Mouse (Mus musculus): ENCODE results near the gene Ccnd1. TPM values are rescaled to one million over a fixed set of nuclear protein-coding genes. Genes with fewer than 3 reads are reported as not detected.

Gene Ccnd1
- polyA plus RNA-seq, 1 experiment, result 12.9 TPM

DNA sequence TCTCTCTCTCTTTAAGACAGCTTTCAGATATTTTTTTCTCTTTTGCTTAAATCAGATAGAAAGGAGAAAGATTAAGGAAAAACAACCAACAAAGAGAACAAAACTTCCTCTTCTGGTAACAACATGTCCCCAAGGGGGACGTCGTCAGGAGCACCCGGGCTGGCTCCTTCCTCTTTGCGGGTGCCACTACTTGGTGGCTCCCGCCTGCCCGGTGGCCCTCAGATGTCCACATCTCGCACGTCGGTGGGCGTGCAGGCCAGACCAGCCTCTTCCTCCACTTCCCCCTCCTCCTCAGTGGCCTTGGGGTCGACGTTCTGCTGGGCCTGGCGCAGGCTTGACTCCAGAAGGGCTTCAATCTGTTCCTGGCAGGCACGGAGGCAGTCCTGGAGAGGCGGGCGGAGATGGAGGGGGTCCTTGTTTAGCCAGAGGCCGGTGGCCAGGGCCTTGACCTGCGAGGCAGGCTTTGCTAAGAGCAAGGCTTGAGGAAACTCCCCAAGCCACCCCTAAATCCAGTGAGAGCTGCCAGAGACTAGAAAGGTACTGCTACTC, 7.3 kb downstream of the Ccnd1 start:
- TF ChIP-seq GATA1 (IDR thresholded peaks at IDR 0.05; ENCODE audit: borderline replicate concordance, low read length) (no peak), FLI1 (IDR thresholded peaks at IDR 0.05; ENCODE audit: low read length) (no peak)
- H3K9me3 ChIP-seq, result no peaks in the 10 kb centered on the region
- no peak overlapping the region for H3K4me3 ChIP-seq (replicated peaks)
- peaks cover 26% of the 10 kb centered on the region for H3K27me3 ChIP-seq (replicated peaks)
- peaks cover 26% of the 10 kb centered on the region for H3K4me1 ChIP-seq
- H3K36me3 ChIP-seq (replicated peaks; ENCODE audit: low read length), result peaks cover 88% of the 10 kb centered on the region

DNA sequence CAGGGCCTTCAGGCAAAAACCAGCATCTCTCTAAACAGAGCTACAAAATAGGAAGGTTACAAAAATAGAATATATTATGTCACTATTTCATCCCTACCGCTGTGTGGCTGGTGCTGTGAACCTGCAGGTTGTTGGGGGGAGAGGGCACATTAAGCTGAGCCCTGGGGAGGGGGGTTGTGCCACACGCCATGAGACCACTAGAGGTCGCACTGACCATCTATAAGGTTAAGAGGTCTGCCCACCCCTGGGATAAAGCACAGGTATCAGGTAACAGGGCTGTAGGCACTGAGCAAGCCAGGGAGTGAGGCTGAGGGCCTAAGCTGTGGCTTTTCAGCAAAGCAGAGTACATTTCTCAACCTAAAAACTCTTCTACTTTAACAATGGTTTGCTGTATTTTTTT, 7.9 kb downstream of the Ccnd1 start:
- peaks cover 22% of the 10 kb centered on the region for H3K27me3 ChIP-seq (replicated peaks)
- peaks cover 90% of the 10 kb centered on the region for H3K36me3 ChIP-seq (replicated peaks; ENCODE audit: low read length)
- no peak overlapping the region for H3K4me3 ChIP-seq (replicated peaks)
- TF ChIP-seq GATA1 (IDR thresholded peaks at IDR 0.05; ENCODE audit: borderline replicate concordance, low read length), result no peak
- no peak for TF ChIP-seq FLI1 (IDR thresholded peaks at IDR 0.05; ENCODE audit: low read length)
- peaks cover 22% of the 10 kb centered on the region for H3K4me1 ChIP-seq
- H3K9me3 ChIP-seq, result no peaks in the 10 kb centered on the region

DNA sequence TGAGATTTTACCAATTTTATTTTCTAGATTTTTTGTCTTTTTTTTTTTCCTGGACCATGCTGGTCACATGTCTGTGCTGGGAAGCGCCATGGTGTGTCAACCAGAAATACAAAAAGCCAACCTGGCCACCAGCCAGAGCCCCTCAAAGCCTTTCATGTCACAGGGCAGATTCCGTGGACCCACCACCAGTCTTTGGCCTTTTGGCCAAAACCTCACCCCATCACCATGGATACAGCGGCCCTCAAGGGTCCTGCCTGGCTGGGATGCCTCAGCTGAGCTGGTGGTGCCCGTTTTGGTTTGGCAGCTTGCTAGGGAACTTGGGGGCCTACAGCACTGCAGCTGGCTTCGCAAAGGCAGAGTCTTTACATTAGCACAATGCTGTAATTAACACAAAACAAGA, 9.8 kb downstream of the Ccnd1 start:
- Histone ChIP-seq H3K36me3 (replicated peaks; ENCODE audit: low read length) (peaks cover 80% of the 10 kb centered on the region), H3K4me3 (replicated peaks) (no peak overlapping the region), H3K27me3 (replicated peaks) (peaks cover 12% of the 10 kb centered on the region), H3K4me1 (peaks cover 13% of the 10 kb centered on the region), H3K9me3 (no peaks in the 10 kb centered on the region)
- TF ChIP-seq FLI1 (IDR thresholded peaks at IDR 0.05; ENCODE audit: low read length), result no peak
- TF ChIP-seq GATA1 (IDR thresholded peaks at IDR 0.05; ENCODE audit: borderline replicate concordance, low read length), result no peak

DNA sequence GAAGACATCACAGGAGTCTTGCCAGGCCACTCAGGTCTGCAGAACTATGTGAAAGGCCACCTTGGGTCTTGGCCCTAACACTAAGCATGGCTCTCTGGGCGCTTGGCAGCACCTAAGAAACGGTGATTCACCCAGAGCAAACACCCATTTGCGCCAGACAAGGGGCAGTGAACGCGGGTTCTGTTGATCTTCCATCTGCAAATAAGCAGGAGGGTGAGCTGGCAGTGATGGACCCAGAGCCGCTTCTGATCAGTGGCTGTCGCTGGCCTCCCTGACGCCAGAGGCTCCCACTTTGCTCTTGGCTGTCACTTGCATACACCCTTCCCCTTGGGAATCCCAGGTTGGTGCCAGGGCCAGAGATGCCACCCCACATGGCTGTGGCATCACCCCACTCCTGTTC, 10.2 kb downstream of the Ccnd1 start:
- no peak overlapping the region for H3K4me3 ChIP-seq (replicated peaks)
- H3K4me1 ChIP-seq, result peaks cover 13% of the 10 kb centered on the region
- TF ChIP-seq FLI1 (IDR thresholded peaks at IDR 0.05; ENCODE audit: low read length) (no peak), GATA1 (IDR thresholded peaks at IDR 0.05; ENCODE audit: borderline replicate concordance, low read length) (no peak)
- H3K36me3 ChIP-seq (replicated peaks; ENCODE audit: low read length), result peaks cover 80% of the 10 kb centered on the region
- H3K27me3 ChIP-seq (replicated peaks), result peaks cover 9% of the 10 kb centered on the region
- no peaks in the 10 kb centered on the region for H3K9me3 ChIP-seq

DNA sequence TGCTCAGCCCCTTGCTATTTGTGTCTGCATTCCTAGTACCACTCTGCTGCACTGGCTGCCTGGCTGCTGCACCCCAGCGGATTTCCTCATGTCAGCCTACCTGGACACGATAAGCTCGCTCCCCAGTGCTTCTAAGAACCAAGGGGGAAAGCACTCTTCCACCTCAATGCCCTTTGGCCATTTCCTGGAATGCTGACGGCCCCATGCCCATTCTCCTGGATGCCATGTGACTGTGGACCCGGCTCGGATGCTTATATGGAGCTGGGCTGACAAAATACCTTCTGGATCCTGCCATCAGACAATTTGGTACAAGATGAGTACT, 10.9 kb downstream of the Ccnd1 start:
- Histone ChIP-seq H3K4me3 (replicated peaks) (no peak overlapping the region), H3K9me3 (no peaks in the 10 kb centered on the region), H3K4me1 (peaks cover 13% of the 10 kb centered on the region), H3K36me3 (replicated peaks; ENCODE audit: low read length) (peaks cover 80% of the 10 kb centered on the region), H3K27me3 (replicated peaks) (peaks cover 5% of the 10 kb centered on the region)
- TF ChIP-seq FLI1 (IDR thresholded peaks at IDR 0.05; ENCODE audit: low read length), result no peak
- TF ChIP-seq GATA1 (IDR thresholded peaks at IDR 0.05; ENCODE audit: borderline replicate concordance, low read length), result no peak

DNA sequence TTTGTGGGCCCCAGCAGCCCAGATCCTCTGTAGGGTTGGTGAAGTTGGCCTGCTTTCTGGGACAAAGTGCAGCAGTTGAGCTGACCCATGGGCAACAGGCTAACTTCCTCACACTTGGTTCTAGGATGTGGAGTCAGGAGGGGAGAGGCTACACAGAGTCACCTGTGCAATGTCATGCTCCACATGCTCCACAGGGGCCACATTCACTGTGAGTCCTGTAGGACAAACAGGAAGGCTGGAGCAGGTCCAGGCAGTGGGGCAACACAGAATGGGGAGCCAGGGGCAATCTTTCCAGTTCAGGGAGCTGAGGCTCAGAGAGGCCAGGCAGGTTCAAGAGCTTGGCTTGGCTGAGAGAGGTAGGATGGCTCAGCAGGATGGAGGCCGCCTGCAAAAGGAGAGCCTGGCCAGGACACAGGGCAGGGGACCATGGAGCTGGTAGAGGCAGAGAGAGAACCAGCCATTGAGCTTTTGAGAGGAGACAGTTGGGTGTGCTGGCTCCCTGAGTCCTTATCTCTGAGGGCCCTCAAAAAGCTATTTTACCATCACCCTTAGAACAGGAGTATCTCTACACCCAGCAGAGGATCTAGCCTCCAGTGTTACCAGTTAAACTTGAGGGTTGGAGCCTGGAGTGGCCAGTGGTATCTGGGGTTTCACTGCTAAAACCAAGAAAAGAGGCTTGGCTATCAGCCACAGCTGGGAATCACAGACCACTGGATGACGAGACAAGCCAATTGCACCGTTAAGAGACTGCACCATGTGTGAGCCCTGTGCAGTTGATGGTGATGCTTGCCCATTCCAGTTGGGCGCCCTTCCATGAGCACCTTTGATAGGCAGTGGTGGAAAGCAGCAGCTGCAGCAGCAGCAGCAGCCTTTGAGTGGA, 11.5 kb downstream of the Ccnd1 start:
- H3K4me3 ChIP-seq (replicated peaks), result no peak overlapping the region
- peaks cover 80% of the 10 kb centered on the region for H3K36me3 ChIP-seq (replicated peaks; ENCODE audit: low read length)
- TF ChIP-seq GATA1 (IDR thresholded peaks at IDR 0.05; ENCODE audit: borderline replicate concordance, low read length), result no peak
- no peak for TF ChIP-seq FLI1 (IDR thresholded peaks at IDR 0.05; ENCODE audit: low read length)
- peaks cover 18% of the 10 kb centered on the region for H3K4me1 ChIP-seq
- peaks cover under 1% of the 10 kb centered on the region for H3K27me3 ChIP-seq (replicated peaks)
- H3K9me3 ChIP-seq, result no peaks in the 10 kb centered on the region

DNA sequence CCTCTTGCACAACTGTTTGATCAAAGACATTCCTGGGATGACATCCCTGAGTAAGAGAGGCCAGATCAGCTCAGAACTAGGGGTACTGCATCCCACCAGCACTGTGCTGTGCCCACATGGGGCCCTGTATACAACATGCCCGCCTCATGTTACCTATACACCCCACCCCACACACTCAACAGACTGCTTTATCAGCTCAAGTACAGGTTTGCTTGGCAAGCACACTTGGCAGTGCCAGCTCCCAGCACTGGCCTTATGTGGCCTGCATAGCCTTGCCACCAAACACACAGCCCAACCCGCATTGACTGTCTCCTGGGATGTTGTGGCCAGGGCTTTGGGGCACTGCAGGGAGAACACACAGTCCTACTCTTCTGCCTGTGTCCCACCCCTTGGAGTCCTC, 12.1 kb downstream of the Ccnd1 start:
- H3K27me3 ChIP-seq (replicated peaks), result no peaks in the 10 kb centered on the region
- H3K4me3 ChIP-seq (replicated peaks), result no peak overlapping the region
- H3K36me3 ChIP-seq (replicated peaks; ENCODE audit: low read length), result peaks cover 79% of the 10 kb centered on the region
- H3K9me3 ChIP-seq, result no peaks in the 10 kb centered on the region
- TF ChIP-seq GATA1 (IDR thresholded peaks at IDR 0.05; ENCODE audit: borderline replicate concordance, low read length) (no peak), FLI1 (IDR thresholded peaks at IDR 0.05; ENCODE audit: low read length) (no peak)
- H3K4me1 ChIP-seq, result peaks cover 21% of the 10 kb centered on the region

DNA sequence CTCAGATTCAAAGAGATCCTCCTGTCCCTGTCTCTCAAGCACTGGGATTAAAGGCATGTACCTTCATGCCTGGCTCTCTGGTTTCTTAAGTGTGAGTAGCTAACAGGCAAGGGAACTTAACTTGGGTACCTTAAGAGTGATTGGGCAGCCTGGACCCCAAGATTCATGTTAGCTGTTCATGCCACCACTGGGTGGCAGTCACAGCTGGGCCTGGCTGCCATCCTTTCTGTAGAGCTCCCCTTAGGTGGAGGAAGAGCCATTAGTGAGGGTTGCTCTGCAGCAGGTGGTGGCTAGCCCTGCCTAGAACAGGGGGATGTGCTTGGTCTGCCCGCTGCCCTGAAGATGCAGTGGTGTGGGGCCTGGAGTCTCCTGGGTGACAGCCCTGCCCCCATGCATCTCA, 20.9 kb downstream of the Ccnd1 start:
- H3K27me3 ChIP-seq (replicated peaks), result no peaks in the 10 kb centered on the region
- H3K36me3 ChIP-seq (replicated peaks; ENCODE audit: low read length), result peaks cover 69% of the 10 kb centered on the region
- H3K9me3 ChIP-seq, result no peaks in the 10 kb centered on the region
- H3K4me3 ChIP-seq (replicated peaks), result no peak overlapping the region
- TF ChIP-seq GATA1 (IDR thresholded peaks at IDR 0.05; ENCODE audit: borderline replicate concordance, low read length), result no peak
- TF ChIP-seq FLI1 (IDR thresholded peaks at IDR 0.05; ENCODE audit: low read length), result no peak
- peaks cover 54% of the 10 kb centered on the region for H3K4me1 ChIP-seq

DNA sequence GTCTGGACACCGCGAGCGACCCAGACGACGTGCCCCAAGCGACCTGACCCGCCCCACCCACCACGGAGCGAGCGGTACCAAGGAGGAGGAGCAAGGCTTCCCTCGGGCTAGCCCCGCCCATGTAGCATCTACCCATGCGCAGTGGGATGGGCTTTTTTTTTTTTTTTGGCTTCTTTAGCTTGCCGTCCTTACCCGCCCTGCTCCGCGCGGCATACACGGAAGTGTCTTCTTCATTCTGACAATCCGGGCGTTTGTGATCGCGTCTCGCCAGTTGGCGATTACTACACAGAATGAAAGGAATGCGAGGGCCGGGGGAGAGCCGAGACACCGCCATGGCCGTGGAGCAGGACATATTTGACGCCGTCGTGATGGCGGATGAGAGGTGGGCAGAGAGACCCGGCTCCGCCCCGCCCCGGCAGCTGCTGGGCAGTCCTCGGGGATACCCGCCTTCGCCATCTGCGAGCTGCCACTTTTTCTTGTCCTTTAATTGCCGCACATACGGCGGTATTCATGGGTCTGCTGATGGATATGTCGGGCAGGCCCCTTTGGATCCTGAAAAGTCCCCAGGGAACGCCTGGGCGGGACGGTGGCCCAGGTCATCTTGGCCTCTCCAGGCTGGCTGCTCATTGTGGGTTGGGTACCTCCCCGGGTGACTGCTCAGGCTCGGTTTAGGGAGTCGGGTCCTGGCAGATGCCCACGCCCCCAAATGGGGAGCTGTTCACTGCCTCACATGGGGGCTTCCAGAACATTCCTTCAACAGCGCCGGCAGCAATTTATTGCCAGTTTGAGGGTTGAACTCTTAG, 24.6 kb downstream of the Ccnd1 start, which contains the start of gene LTO1:
Gene LTO1 (plus strand): TSS at position 153 of the 803 bp plus-strand sequence.
- no peaks in the 10 kb centered on the region for H3K9me3 ChIP-seq
- TF ChIP-seq GATA1 (IDR thresholded peaks at IDR 0.05; ENCODE audit: borderline replicate concordance, low read length) (no peak), FLI1 (IDR thresholded peaks at IDR 0.05; ENCODE audit: low read length) (no peak)

More for the DNA sequence above, 24.6 kb downstream of the Ccnd1 start, which contains the start of gene LTO1:
- H3K27me3 ChIP-seq (replicated peaks), result no peaks in the 10 kb centered on the region
- H3K4me3 ChIP-seq (replicated peaks), result peak within 1 kb of the TSS; percentile 94
- H3K4me1 ChIP-seq, result peaks cover 39% of the 10 kb centered on the region
- H3K36me3 ChIP-seq (replicated peaks; ENCODE audit: low read length), result peaks cover 37% of the 10 kb centered on the region

All from megakaryocyte, embryonic 14.5 days (primary cell).